Mouse (Mus musculus): ENCODE results near the gene Fam43a.

DNA sequence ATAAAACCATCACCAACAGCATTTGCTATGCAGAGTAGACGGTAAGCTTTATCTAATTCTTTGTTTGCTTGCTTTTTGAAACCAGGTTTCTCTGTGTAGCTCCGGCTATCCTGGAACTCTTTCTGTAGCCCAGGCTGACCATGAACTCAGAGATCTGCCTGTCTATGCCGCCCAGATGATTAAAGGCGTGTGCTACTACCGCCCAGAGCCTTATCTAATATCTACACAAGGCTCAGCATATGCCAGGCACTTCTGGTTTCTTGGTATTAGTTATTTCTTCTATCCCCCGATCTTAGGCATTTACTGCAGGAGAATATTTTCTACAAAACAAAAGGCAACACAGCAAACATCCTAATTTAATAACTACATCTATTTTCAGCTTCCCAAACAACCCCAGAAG lies 33.9 kb upstream of the Fam43a start:
- TF ChIP-seq CTCF (IDR thresholded peaks at IDR 0.05; ENCODE audit: borderline replicate concordance, insufficient read depth, low read length) (no peak), POLR2A (IDR thresholded peaks at IDR 0.05; ENCODE audit: low read depth, low read length) (no peak)

Data from embryonic fibroblast, embryonic 13.5 days (primary cell).